Mouse (Mus musculus): Measurements from ENCODE around the gene Stx16.
A peak's percentile ranks its signal among the peaks of the same experiment; 100 is the strongest.

Gene Stx16

DNA sequence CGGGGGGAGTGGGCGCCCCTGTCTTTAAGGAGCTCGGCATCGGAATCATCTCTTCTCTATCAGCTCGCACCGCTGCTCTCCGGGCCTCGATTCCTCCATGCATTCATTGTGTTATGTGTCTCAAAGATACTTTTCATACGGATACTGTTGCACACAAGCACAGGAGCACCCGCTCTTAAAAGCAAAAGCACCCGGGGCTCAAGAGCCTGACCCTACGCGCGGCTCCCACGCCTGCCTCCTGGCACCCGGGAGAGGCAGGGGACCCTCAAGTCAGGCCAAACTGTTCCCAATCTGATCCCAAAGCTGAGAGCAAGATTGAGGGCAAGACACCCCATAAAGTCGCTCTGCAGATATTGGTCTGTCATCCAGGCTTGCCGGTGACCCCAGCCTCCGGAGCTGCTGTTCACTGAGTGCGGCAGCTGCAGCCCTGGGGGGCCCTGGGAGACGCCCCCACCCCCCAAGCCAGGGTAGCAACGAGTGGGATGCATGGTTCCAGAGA lies 987 bp upstream of the Stx16 start:
- DNase-seq (ENCODE audit: low read depth, low spot score), result peak; percentile 23

DNA sequence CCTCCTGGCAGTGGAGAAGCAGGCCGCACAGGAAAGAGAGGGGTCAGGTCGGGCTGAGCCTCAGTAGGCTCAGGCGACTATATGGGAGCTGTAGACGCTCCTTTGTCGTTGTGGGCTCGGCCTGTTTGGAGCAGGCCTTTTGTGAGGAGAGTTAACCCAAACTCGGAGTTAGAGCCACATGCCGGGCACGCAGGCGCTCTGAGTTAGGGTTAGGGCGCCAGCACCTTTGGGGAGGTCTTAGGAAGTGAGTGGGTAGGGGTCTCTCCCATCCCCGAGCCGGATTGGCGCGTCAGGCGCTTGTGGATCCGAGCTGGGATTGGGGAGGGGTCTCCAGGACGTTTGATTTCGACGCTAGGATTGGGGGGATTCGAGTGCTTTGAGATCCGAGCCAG lies 321 bp downstream of the Stx16 start:
- no peak for DNase-seq (ENCODE audit: low read depth, low spot score)

- DNase-seq (ENCODE audit: low read depth, low spot score), result peak; percentile 60
Observed at GRCm38 (mm10) chr2:174077004-174077695, 1.0 kb downstream of the Stx16 start.

GRCm38 (mm10) chr2:174077776-174078338 lies 1.7 kb downstream of the Stx16 start:
- no peak for DNase-seq (ENCODE audit: low read depth, low spot score)

DNA sequence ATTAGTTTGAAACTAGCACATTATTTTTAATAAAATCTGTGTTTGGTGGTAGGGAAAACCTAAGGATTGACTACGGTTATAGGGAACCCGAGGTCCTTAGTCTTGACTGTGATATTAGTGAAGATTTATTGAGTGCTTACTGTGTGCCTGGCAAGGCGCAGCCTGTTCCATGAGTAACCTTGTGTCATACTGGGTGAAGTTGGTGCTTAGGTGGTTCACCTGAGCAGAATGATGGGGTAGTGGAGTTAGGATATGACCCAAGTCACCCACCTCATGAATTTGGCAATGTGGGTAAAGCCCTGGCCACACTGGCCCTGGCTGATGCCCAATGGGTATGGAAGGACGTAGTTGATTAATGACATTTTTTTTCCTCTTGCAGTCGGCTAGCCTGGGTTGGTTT lies 5.7 kb downstream of the Stx16 start:
- no peak for DNase-seq (ENCODE audit: low read depth, low spot score)

DNA sequence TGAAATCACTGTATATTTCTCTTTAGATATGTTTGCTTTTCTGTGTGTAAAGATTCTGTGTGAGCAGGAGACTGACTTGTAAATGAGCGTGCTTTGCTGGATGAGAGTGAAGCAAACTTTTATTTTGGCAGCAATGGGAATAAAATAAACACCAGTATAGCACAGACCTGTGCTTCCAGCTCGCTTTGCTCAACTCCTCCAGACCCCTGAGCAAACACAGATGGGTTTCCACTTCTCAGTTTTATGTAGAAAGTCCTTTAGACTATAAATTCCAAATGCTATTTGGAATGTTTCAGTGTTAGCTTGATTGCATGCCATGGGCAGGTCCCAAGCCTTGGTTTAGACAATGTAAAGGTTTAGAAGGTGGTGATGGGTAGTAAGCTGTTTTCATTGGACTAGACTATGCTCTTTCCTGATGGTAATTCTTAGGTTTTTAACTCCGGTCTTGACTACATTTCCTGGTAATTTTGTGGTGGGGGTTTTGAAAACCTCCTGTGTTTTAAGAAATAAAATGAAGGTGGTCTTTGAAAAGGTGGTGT lies 6.3 kb downstream of the Stx16 start:
- no peak for DNase-seq (ENCODE audit: low read depth, low spot score)

DNA sequence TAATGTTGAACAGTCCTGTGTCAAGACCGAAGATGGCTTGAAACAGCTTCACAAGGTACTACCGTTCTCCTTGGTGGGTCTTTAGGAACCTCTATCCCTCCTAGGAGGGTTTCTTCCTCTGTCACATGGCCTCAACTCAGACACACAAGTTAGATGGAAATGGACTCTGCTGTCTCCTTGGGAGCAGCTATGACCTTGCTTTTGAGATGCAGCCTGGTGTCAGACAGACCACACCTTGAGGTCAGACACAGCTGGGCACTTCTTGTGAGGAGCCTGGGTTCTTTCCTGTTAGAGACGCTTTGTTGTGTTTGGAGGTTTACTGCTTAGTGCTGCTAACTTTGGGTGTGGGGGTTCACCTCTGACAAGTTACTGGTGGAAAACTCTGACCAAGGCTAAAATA lies 19.0 kb downstream of the Stx16 start:
- DNase-seq (ENCODE audit: low read depth, low spot score), result peak; percentile 57

- DNase-seq (ENCODE audit: low read depth, low spot score), result no peak
Observed at GRCm38 (mm10) chr2:174102399-174102798, 26.3 kb downstream of the Stx16 start.

GRCm38 (mm10) chr2:174103527-174103926 lies 27.4 kb downstream of the Stx16 start:
- DNase-seq (ENCODE audit: low read depth, low spot score), result no peak

- DNase-seq (ENCODE audit: low read depth, low spot score), result peak; percentile 50
Observed at GRCm38 (mm10) chr2:174107375-174107774, 31.3 kb downstream of the Stx16 start.

DNA sequence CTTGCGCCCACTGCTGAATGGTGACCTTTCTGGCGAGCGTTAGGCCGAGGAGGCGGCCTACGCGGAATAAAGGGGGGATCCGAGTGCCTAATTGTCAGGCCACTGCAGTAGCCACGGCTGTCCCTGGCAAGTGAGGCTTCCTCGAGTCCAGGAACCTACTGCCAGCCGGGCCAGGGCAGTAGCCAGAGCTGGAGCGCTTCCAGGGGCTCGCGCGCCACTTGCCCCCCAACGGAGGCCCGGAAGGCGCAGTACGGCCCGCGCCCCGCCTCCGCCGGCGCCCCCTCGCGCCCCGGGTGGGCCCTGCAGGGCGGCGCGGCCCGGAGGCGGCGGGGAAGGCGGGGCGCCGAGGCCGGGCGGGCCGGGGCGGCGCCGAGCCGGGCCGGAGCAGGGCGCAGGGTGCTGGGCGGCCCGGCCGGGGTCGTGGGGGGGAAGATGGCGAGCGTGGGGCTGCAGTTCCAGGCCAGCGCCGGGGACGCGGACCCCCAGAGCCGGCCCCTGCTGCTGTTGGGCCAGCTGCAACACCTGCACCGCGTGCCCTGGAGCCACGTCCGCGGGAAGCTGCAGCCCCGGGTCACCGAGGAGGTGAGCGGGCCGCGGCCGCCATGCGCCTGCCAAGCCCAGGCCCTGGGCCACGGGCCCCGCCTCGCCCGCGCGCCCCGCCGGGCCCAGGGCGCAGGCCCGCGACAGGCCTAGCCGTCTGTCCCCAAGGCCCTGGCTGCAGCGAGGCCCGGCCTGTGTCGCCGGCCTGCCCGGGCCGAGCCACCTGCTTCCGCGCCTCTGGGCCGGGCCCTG lies 34.1 kb downstream of the Stx16 start, which contains the start of gene Npepl1:
TSS of gene Npepl1 (plus strand) at position 359 of the 792 bp plus-strand sequence.
- DNase-seq (ENCODE audit: low read depth, low spot score), result peak; percentile 41

GRCm38 (mm10) chr2:174110783-174111549 lies 34.9 kb downstream of the Stx16 start:
- DNase-seq (ENCODE audit: low read depth, low spot score), result peak; percentile 60

GRCm38 (mm10) chr2:174112931-174113330 lies 36.8 kb downstream of the Stx16 start:
- no peak for DNase-seq (ENCODE audit: low read depth, low spot score)

DNA sequence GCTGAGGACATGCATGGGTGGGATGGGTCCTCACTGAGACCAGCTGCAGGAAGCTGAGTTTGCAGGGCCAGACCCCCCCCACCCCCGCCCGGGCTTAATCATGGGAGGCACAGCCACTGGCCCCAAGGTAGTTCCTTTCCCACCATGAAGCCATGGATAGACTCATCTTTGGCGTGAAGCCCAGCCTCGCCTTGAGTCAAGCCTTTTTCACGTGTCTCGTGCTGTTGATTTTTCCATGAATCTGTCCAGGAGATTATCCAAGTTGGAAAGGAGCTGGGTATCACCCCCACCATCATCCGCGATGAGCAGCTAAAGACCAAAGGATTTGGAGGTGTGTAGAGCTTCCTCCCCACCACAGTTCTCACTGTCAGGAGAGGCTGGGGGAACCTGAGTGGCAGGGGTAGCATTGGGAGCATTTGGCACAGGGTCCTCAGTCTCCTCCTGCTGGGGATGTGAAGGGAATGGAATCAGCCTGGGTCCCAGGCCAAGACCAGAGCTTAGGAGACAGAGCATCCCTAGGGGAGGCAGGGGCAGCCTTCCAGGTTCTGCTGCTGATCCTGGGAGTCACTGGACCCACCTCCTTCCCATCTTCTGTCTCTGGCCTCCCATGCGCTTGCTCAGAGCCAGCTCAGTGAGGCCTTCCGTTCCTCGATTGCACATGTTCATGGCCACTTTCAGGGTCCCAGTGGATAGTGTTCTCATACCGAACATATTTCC lies 38.2 kb downstream of the Stx16 start:
- DNase-seq (ENCODE audit: low read depth, low spot score), result no peak

- DNase-seq (ENCODE audit: low read depth, low spot score), result peak; percentile 88
Observed at GRCm38 (mm10) chr2:174116929-174117328, 40.8 kb downstream of the Stx16 start.

- DNase-seq (ENCODE audit: low read depth, low spot score), result no peak
Observed at GRCm38 (mm10) chr2:174118141-174118540, 42.0 kb downstream of the Stx16 start.

- DNase-seq (ENCODE audit: low read depth, low spot score), result no peak
Observed at GRCm38 (mm10) chr2:174119259-174119658, 43.2 kb downstream of the Stx16 start.

- peak; percentile 71 for DNase-seq (ENCODE audit: low read depth, low spot score)
Observed at GRCm38 (mm10) chr2:174120631-174121030, 44.5 kb downstream of the Stx16 start.

DNA sequence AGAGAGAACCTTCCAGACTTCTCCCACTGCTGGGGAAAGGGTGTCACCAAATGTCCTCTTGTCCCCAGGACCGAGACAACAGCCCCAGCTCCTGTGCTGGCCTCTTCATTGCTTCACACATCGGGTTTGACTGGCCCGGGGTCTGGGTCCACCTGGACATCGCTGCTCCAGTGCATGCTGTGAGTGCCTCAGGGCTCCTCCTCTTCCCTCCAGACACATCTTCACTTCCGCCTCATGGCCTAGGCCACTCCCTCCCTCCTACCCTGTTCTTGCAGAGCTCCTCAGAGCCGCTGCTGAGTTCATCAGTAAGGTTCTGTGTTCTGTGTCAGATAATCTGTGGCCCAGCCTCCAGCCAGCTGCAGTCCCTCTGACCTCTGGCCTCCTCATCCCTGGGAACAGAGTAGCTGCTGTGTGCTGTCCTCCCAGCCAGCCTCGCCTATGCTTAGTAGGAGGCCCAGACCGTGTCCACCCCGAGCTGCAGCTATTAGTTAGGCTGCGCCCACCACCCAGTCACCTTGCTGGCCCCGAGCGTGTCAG lies 45.4 kb downstream of the Stx16 start:
- peak; percentile 48 for DNase-seq (ENCODE audit: low read depth, low spot score)

DNA sequence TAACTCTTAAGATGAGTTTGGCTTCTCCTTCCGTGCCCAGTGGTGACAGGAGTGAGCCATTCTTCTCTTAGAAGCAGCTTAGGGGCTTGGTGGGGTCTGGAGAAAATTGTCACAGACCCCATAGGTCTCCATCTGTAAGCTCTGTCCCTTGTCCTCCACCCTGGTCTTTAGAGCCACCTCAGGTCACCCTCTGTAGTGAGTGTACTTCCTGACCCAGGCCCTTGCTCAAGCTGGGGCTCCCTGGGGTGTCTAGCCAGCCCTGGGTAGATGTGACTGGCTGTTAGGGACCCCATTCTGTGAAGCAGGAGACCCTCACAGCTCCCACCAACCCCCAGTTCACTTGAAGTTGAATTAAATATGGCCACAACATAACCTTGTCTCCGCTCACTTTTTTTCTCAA lies 46.2 kb downstream of the Stx16 start:
- DNase-seq (ENCODE audit: low read depth, low spot score), result no peak

All from ZHBTc4 (cell line).